Mouse (Mus musculus): ENCODE results near the gene Exosc1. TPM values are rescaled to one million over a fixed set of nuclear protein-coding genes. Genes with fewer than 3 reads are reported as not detected.

The Exosc1 gene
- total and polyA plus RNA-seq, 3 experiments, result 56.6 to 109 (median 68.6) TPM

- TF ChIP-seq IRF4 (IDR thresholded peaks at IDR 0.05; ENCODE audit: low read depth, low read length) (peak; percentile 36; the same call in 1 of the 2 replicates), E2F4 (IDR thresholded peaks at IDR 0.05; ENCODE audit: insufficient replicate concordance, low read depth, low read length) (no peak), NRF1 (IDR thresholded peaks at IDR 0.05; ENCODE audit: low read depth, low read length) (peak; percentile 88), ZC3H11A (IDR thresholded peaks at IDR 0.05; ENCODE audit: low read depth, low read length) (no peak), POLR2AphosphoS2 (IDR thresholded peaks at IDR 0.05; ENCODE audit: low read depth, low read length) (peak; percentile 56; the same call in 1 of the 2 replicates), ZMIZ1 (IDR thresholded peaks at IDR 0.05; ENCODE audit: low read depth, low read length) (peak; percentile 81; the same call in 1 of the 2 replicates), POLR2A (IDR thresholded peaks at IDR 0.05; ENCODE audit: low read depth, low read length) (peak; percentile 93), RAD21 (IDR thresholded peaks at IDR 0.05; ENCODE audit: low read depth, low read length) (no peak), TCF12 (IDR thresholded peaks at IDR 0.05; ENCODE audit: low read depth, low read length) (peak; percentile 71; the same call in 1 of the 2 replicates), BHLHE40 (IDR thresholded peaks at IDR 0.05; ENCODE audit: low read depth, low read length) (peak; percentile 67), CHD2 (IDR thresholded peaks at IDR 0.05; ENCODE audit: low read length) (no peak), PAX5 (IDR thresholded peaks at IDR 0.05; ENCODE audit: low read length) (no peak), MYC (IDR thresholded peaks at IDR 0.05; ENCODE audit: low read depth, low read length) (peak; percentile 88; the same call in 1 of the 2 replicates), NELFE (IDR thresholded peaks at IDR 0.05; ENCODE audit: low read depth, low read length) (peak; percentile 73), ZKSCAN1 (IDR thresholded peaks at IDR 0.05; ENCODE audit: borderline replicate concordance, low read depth, low read length) (no peak)
Measured at GRCm38 (mm10) chr19:41911178-41912073, 21.8 kb downstream of the Exosc1 start, which contains the start of gene Pgam1 (continued).

DNA sequence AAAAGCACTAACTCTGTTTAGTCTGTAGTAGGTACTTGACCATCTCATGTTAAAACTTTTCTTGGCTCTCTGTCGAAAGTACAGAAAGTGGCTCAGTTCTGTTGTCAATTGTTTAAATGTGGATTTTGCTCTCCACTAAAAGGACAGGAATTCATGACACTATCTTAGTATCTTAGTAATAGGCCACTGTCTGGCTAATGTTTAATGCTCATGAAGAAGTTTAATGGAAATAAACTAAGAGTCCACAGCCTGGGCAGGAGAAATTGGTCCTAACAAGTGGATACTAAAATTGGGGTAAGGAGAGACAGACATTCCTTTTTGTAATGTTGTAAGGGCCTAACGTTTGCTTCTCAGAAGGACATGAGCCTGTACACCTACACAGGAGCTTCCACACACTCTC lies 22.8 kb downstream of the Exosc1 start:
- Histone ChIP-seq H3K27ac (ENCODE audit: insufficient read depth, low read depth) (no peak overlapping the region), H3K79me2 (replicated peaks; ENCODE audit: control insufficient read depth, extremely low read depth, insufficient read depth, poor library complexity, severe bottlenecking) (peaks cover 34% of the 10 kb centered on the region), H3K4me2 (ENCODE audit: insufficient read depth, low read depth, poor library complexity, severe bottlenecking) (no peak overlapping the region), H3K9me3 (replicated peaks; ENCODE audit: low read length) (no peaks in the 10 kb centered on the region), H3K4me1 (ENCODE audit: control insufficient read depth in 1 of 2, insufficient read depth in 2 of 2) (peaks cover 6 to 16% of the 10 kb centered on the region in 2 experiments; a peak in 3 of 4 replicates), H3K9ac (ENCODE audit: insufficient read depth, low read depth) (no peak overlapping the region), H3K27me3 (replicated peaks) (no peaks in the 10 kb centered on the region), H3K4me3 (replicated peaks in 1 of 3; ENCODE audit: low read depth in 2 of 3, low read length in 2 of 3, poor library complexity in 1 of 3) (no peak overlapping the region), H3K36me3 (replicated peaks in 1 of 2; ENCODE audit: control insufficient read depth in 1 of 2, insufficient read depth in 1 of 2, low read length in 1 of 2) (peaks cover 5 to 17% of the 10 kb centered on the region in 2 experiments)
- TF ChIP-seq POLR2AphosphoS2 (IDR thresholded peaks at IDR 0.05; ENCODE audit: low read depth, low read length), result no peak
- TF ChIP-seq GABPA (IDR thresholded peaks at IDR 0.05; ENCODE audit: insufficient replicate concordance, low read depth, low read length), result no peak
- no peak for TF ChIP-seq EP300 (IDR thresholded peaks at IDR 0.05; ENCODE audit: low read length)
- TF ChIP-seq MAX (IDR thresholded peaks at IDR 0.05; ENCODE audit: low read length), result no peak
- TF ChIP-seq NRF1 (IDR thresholded peaks at IDR 0.05; ENCODE audit: low read depth, low read length), result no peak
- TF ChIP-seq MYC (IDR thresholded peaks at IDR 0.05; ENCODE audit: low read depth, low read length), result no peak
- no peak for TF ChIP-seq TCF12 (IDR thresholded peaks at IDR 0.05; ENCODE audit: low read depth, low read length)
- TF ChIP-seq PAX5 (IDR thresholded peaks at IDR 0.05; ENCODE audit: low read length), result no peak
- TF ChIP-seq ZKSCAN1 (IDR thresholded peaks at IDR 0.05; ENCODE audit: borderline replicate concordance, low read depth, low read length), result no peak
- no peak for TF ChIP-seq IRF4 (IDR thresholded peaks at IDR 0.05; ENCODE audit: low read depth, low read length)
- no peak for TF ChIP-seq ZC3H11A (IDR thresholded peaks at IDR 0.05; ENCODE audit: low read depth, low read length)
- TF ChIP-seq MAFK (IDR thresholded peaks at IDR 0.05; ENCODE audit: insufficient replicate concordance, low read length), result no peak
- TF ChIP-seq CTCF (conservative IDR thresholded peaks at IDR 0.05 in 1 of 2, IDR thresholded peaks at IDR 0.05 in 1 of 2; ENCODE audit: low read depth in 2 of 2, low read length in 2 of 2), result no peak
- no peak for TF ChIP-seq ZMIZ1 (IDR thresholded peaks at IDR 0.05; ENCODE audit: low read depth, low read length)
- TF ChIP-seq USF1 (IDR thresholded peaks at IDR 0.05; ENCODE audit: low read depth, low read length), result no peak
- no peak for DNase-seq (ENCODE audit: extremely low read depth)
- in situ Hi-C loops (cut with MboI; ENCODE audit: low pct_ligation_motif_present, low pct_unique_long_range_greater_than_20kb, low sequenced_read_pairs) (no loop called here), dilution Hi-C loops (cut with MboI; ENCODE audit: extremely low pct_ligation_motif_present, extremely low pct_unique_long_range_greater_than_20kb, low sequenced_read_pairs) (no loop called here)

Measured in CH12.LX (cell line).